Mouse (Mus musculus): ENCODE results near the gene Ptprt. TPM values are rescaled to one million over a fixed set of nuclear protein-coding genes. Genes with fewer than 3 reads are reported as not detected.

Ptprt gene
- polyA plus RNA-seq, 1 experiment from 2014 or later = 15.7 TPM

GRCm38 (mm10) chr2:162377309-162377708 lies 283.6 kb downstream of the Ptprt start:
- ATAC-seq (ENCODE audit: low FRiP score, low TSS enrichment) (no peak), DNase-seq (peak; percentile 70)

GRCm38 (mm10) chr2:162349047-162349446 lies 311.9 kb downstream of the Ptprt start:
- Histone ChIP-seq H3K4me2 (ENCODE audit: low read length) (no peak overlapping the region), H3K9me3 (ENCODE audit: control insufficient read depth, low read length) (no peaks in the 10 kb centered on the region), H3K36me3 (ENCODE audit: control insufficient read depth, insufficient read depth, low read length) (no peaks in the 10 kb centered on the region), H3K9ac (replicated peaks; ENCODE audit: low read length) (no peak overlapping the region), H3K27me3 (ENCODE audit: control insufficient read depth, insufficient read depth, low read length) (no peaks in the 10 kb centered on the region), H3K27ac (replicated peaks; ENCODE audit: low read depth, low read length) (no peak overlapping the region), H3K4me3 (replicated peaks; ENCODE audit: low read depth, low read length) (no peak overlapping the region), H3K4me1 (ENCODE audit: control insufficient read depth, insufficient read depth, low read length) (0 out of 2 replicates have a peak, but pooled peaks cover 2% of the 10 kb centered on the region)
- WGBS = 55% methylated on average over 1 of the region's 1 CpGs
- ATAC-seq (ENCODE audit: low FRiP score, low TSS enrichment) = no peak
- no peak for DNase-seq

More at GRCm38 (mm10) chr2:162377309-162377708, 283.6 kb downstream of the Ptprt start:
- Histone ChIP-seq H3K4me1 (ENCODE audit: control insufficient read depth, insufficient read depth, low read length) (no peaks in the 10 kb centered on the region), H3K9me3 (ENCODE audit: control insufficient read depth, low read length) (no peaks in the 10 kb centered on the region), H3K27me3 (ENCODE audit: control insufficient read depth, insufficient read depth, low read length) (no peaks in the 10 kb centered on the region), H3K27ac (replicated peaks; ENCODE audit: low read depth, low read length) (no peak overlapping the region), H3K9ac (replicated peaks; ENCODE audit: low read length) (no peak overlapping the region), H3K4me2 (ENCODE audit: low read length) (no peak overlapping the region), H3K4me3 (replicated peaks; ENCODE audit: low read depth, low read length) (no peak overlapping the region), H3K36me3 (ENCODE audit: control insufficient read depth, insufficient read depth, low read length) (no peaks in the 10 kb centered on the region)
- WGBS = 35% methylated on average over 7 of the region's 7 CpGs

- ATAC-seq (ENCODE audit: low FRiP score, low TSS enrichment) = no peak
These were observed 319.1 kb downstream of the Ptprt start for GRCm38 (mm10) chr2:162341846-162342245.

GRCm38 (mm10) chr2:162340231-162340630 lies 320.7 kb downstream of the Ptprt start:
- ATAC-seq (ENCODE audit: low FRiP score, low TSS enrichment) (no peak), DNase-seq (no peak)
- no peak overlapping the region for H3K9ac ChIP-seq (replicated peaks; ENCODE audit: low read length)
- 79% methylated on average over 1 of the region's 1 CpGs for WGBS
- H3K4me1 ChIP-seq (ENCODE audit: control insufficient read depth, insufficient read depth, low read length) = no peaks in the 10 kb centered on the region
- no peaks in the 10 kb centered on the region for H3K9me3 ChIP-seq (ENCODE audit: control insufficient read depth, low read length)
- no peak overlapping the region for H3K4me2 ChIP-seq (ENCODE audit: low read length)
- H3K27me3 ChIP-seq (ENCODE audit: control insufficient read depth, insufficient read depth, low read length) = no peaks in the 10 kb centered on the region
- no peak overlapping the region for H3K27ac ChIP-seq (replicated peaks; ENCODE audit: low read depth, low read length)
- H3K4me3 ChIP-seq (replicated peaks; ENCODE audit: low read depth, low read length) = no peak overlapping the region
- no peaks in the 10 kb centered on the region for H3K36me3 ChIP-seq (ENCODE audit: control insufficient read depth, insufficient read depth, low read length)

More at GRCm38 (mm10) chr2:162341846-162342245, 319.1 kb downstream of the Ptprt start:
- 73% methylated on average over 2 of the region's 2 CpGs for WGBS
- Histone ChIP-seq H3K27me3 (ENCODE audit: control insufficient read depth, insufficient read depth, low read length) (no peaks in the 10 kb centered on the region), H3K9ac (replicated peaks; ENCODE audit: low read length) (no peak overlapping the region), H3K4me1 (ENCODE audit: control insufficient read depth, insufficient read depth, low read length) (no peaks in the 10 kb centered on the region), H3K27ac (replicated peaks; ENCODE audit: low read depth, low read length) (no peak overlapping the region), H3K36me3 (ENCODE audit: control insufficient read depth, insufficient read depth, low read length) (no peaks in the 10 kb centered on the region), H3K9me3 (ENCODE audit: control insufficient read depth, low read length) (no peaks in the 10 kb centered on the region), H3K4me2 (ENCODE audit: low read length) (no peak overlapping the region), H3K4me3 (replicated peaks; ENCODE audit: low read depth, low read length) (no peak overlapping the region)
- no peak for DNase-seq

GRCm38 (mm10) chr2:162332066-162332683 lies 328.8 kb downstream of the Ptprt start:
- ATAC-seq (ENCODE audit: low FRiP score, low TSS enrichment) (no peak), DNase-seq (no peak)
- H3K27me3 ChIP-seq (ENCODE audit: control insufficient read depth, insufficient read depth, low read length) = no peaks in the 10 kb centered on the region
- no peak overlapping the region for H3K9ac ChIP-seq (replicated peaks; ENCODE audit: low read length)
- WGBS = 27% methylated on average over 5 of the region's 5 CpGs
- no peak overlapping the region for H3K4me2 ChIP-seq (ENCODE audit: low read length)
- no peak overlapping the region for H3K27ac ChIP-seq (replicated peaks; ENCODE audit: low read depth, low read length)
- H3K36me3 ChIP-seq (ENCODE audit: control insufficient read depth, insufficient read depth, low read length) = no peaks in the 10 kb centered on the region
- H3K9me3 ChIP-seq (ENCODE audit: control insufficient read depth, low read length) = no peaks in the 10 kb centered on the region
- H3K4me1 ChIP-seq (ENCODE audit: control insufficient read depth, insufficient read depth, low read length) = peaks cover 2% of the 10 kb centered on the region; the same call in 1 of the 2 replicates
- H3K4me3 ChIP-seq (replicated peaks; ENCODE audit: low read depth, low read length) = no peak overlapping the region

- H3K4me3 ChIP-seq (replicated peaks; ENCODE audit: low read depth, low read length) = no peak overlapping the region
- ATAC-seq (ENCODE audit: low FRiP score, low TSS enrichment) = no peak
- 94% methylated on average over 9 of the region's 9 CpGs for WGBS
- H3K4me1 ChIP-seq (ENCODE audit: control insufficient read depth, insufficient read depth, low read length) = peaks cover 2% of the 10 kb centered on the region; the same call in 1 of the 2 replicates
- no peak overlapping the region for H3K27ac ChIP-seq (replicated peaks; ENCODE audit: low read depth, low read length)
- H3K9me3 ChIP-seq (ENCODE audit: control insufficient read depth, low read length) = no peaks in the 10 kb centered on the region
- DNase-seq = no peak
- H3K36me3 ChIP-seq (ENCODE audit: control insufficient read depth, insufficient read depth, low read length) = no peaks in the 10 kb centered on the region
- H3K27me3 ChIP-seq (ENCODE audit: control insufficient read depth, insufficient read depth, low read length) = no peaks in the 10 kb centered on the region
- H3K9ac ChIP-seq (replicated peaks; ENCODE audit: low read length) = no peak overlapping the region
- no peak overlapping the region for H3K4me2 ChIP-seq (ENCODE audit: low read length)
These were observed 331.5 kb downstream of the Ptprt start for GRCm38 (mm10) chr2:162329430-162329829.

- H3K9ac ChIP-seq (replicated peaks; ENCODE audit: low read length) = no peak overlapping the region
- H3K4me1 ChIP-seq (ENCODE audit: control insufficient read depth, insufficient read depth, low read length) = no peaks in the 10 kb centered on the region
- no peaks in the 10 kb centered on the region for H3K36me3 ChIP-seq (ENCODE audit: control insufficient read depth, insufficient read depth, low read length)
- ATAC-seq (ENCODE audit: low FRiP score, low TSS enrichment) (no peak), DNase-seq (no peak)
- no peaks in the 10 kb centered on the region for H3K9me3 ChIP-seq (ENCODE audit: control insufficient read depth, low read length)
- H3K27me3 ChIP-seq (ENCODE audit: control insufficient read depth, insufficient read depth, low read length) = no peaks in the 10 kb centered on the region
- H3K4me2 ChIP-seq (ENCODE audit: low read length) = no peak overlapping the region
- 74% methylated on average over 5 of the region's 5 CpGs for WGBS
- no peak overlapping the region for H3K27ac ChIP-seq (replicated peaks; ENCODE audit: low read depth, low read length)
- no peak overlapping the region for H3K4me3 ChIP-seq (replicated peaks; ENCODE audit: low read depth, low read length)
These were observed 338.5 kb downstream of the Ptprt start for GRCm38 (mm10) chr2:162322411-162322810.

- H3K4me2 ChIP-seq (ENCODE audit: low read length) = no peak overlapping the region
- no peaks in the 10 kb centered on the region for H3K36me3 ChIP-seq (ENCODE audit: control insufficient read depth, insufficient read depth, low read length)
- H3K4me1 ChIP-seq (ENCODE audit: control insufficient read depth, insufficient read depth, low read length) = 0 out of 2 replicates have a peak, but pooled peaks cover 4% of the 10 kb centered on the region
- H3K9me3 ChIP-seq (ENCODE audit: control insufficient read depth, low read length) = no peaks in the 10 kb centered on the region
- no peak overlapping the region for H3K27ac ChIP-seq (replicated peaks; ENCODE audit: low read depth, low read length)
- H3K9ac ChIP-seq (replicated peaks; ENCODE audit: low read length) = no peak overlapping the region
- WGBS = 82% methylated on average over 2 of the region's 2 CpGs
- ATAC-seq (ENCODE audit: low FRiP score, low TSS enrichment) (no peak), DNase-seq (no peak)
- H3K4me3 ChIP-seq (replicated peaks; ENCODE audit: low read depth, low read length) = no peak overlapping the region
- H3K27me3 ChIP-seq (ENCODE audit: control insufficient read depth, insufficient read depth, low read length) = no peaks in the 10 kb centered on the region
These were observed 353.0 kb downstream of the Ptprt start for GRCm38 (mm10) chr2:162307996-162308395.

GRCm38 (mm10) chr2:162294070-162294469 lies 366.9 kb downstream of the Ptprt start:
- peak; percentile 26 for DNase-seq
- WGBS = 91% methylated on average over 2 of the region's 2 CpGs
- Histone ChIP-seq H3K4me1 (ENCODE audit: control insufficient read depth, insufficient read depth, low read length) (no peaks in the 10 kb centered on the region), H3K27me3 (ENCODE audit: control insufficient read depth, insufficient read depth, low read length) (no peaks in the 10 kb centered on the region), H3K36me3 (ENCODE audit: control insufficient read depth, insufficient read depth, low read length) (no peaks in the 10 kb centered on the region), H3K27ac (replicated peaks; ENCODE audit: low read depth, low read length) (no peak overlapping the region), H3K4me3 (replicated peaks; ENCODE audit: low read depth, low read length) (no peak overlapping the region), H3K9me3 (ENCODE audit: control insufficient read depth, low read length) (0 out of 2 replicates have a peak, but pooled peaks cover 3% of the 10 kb centered on the region), H3K4me2 (ENCODE audit: low read length) (no peak overlapping the region), H3K9ac (replicated peaks; ENCODE audit: low read length) (no peak overlapping the region)
- no peak for ATAC-seq (ENCODE audit: low FRiP score, low TSS enrichment)
